Mouse (Mus musculus) bone marrow, adult 2 months (tissue): ENCODE measurements around the gene Acadsb.

Experiments
- CTCF ChIP-seq: fragments of 200-500 bp; IDR thresholded peaks from 2 replicates; pipeline ENCODE4 v1.5.1; 2011; ENCODE audit warnings: low read length, control low read depth; ENCODE audit not compliant: control insufficient read depth, insufficient read depth
- POLR2A ChIP-seq: fragments of 200-500 bp; IDR thresholded peaks from 2 replicates; pipeline ENCODE4 v1.6.1; 2011; ENCODE audit warnings: low read depth, mild to moderate bottlenecking, control low read depth, low read length, borderline replicate concordance; ENCODE audit not compliant: control insufficient read depth

- no peak for TF ChIP-seq CTCF
- TF ChIP-seq POLR2A = no peak
Measured at GRCm38 (mm10) chr7:131409321-131409987, 947 bp upstream of the Acadsb start.
